Mouse (Mus musculus): ENCODE measurements around the gene Akap8l. TPM values are rescaled to one million over a fixed set of nuclear protein-coding genes. Genes with fewer than 3 reads are reported as not detected.

Gene Akap8l
- polyA plus RNA-seq, 1 experiment from 2014 or later = 49.7 TPM

GRCm38 (mm10) chr17:32376475-32376874 lies 26.1 kb upstream of the Akap8l start:
- Histone ChIP-seq H3K4me3 (no peak overlapping the region), H3K4me1 (peaks cover 19% of the 10 kb centered on the region), H3K27me3 (replicated peaks) (no peaks in the 10 kb centered on the region), H3K27ac (peak overlapping the region; percentile 27), H3K9ac (no peak overlapping the region), H3K36me3 (peaks cover 21% of the 10 kb centered on the region), H3K4me2 (no peak overlapping the region), H3K9me3 (replicated peaks) (no peaks in the 10 kb centered on the region)
- 0 out of 2 replicates have a peak, but pooled peaks have one; percentile 32 for ATAC-seq
- WGBS (ENCODE audit: insufficient replicate concordance) = 85% methylated on average over 15 of the region's 15 CpGs

GRCm38 (mm10) chr17:32368991-32369578 lies 18.7 kb upstream of the Akap8l start:
- H3K36me3 ChIP-seq = peaks cover 3% of the 10 kb centered on the region; the same call in 1 of the 2 replicates
- H3K27me3 ChIP-seq (replicated peaks) = no peaks in the 10 kb centered on the region
- peak overlapping the region; percentile 76 for H3K27ac ChIP-seq
- WGBS (ENCODE audit: insufficient replicate concordance) = 12% methylated on average over 14 of the region's 17 CpGs
- H3K4me2 ChIP-seq = peak overlapping the region; percentile 66
- peak overlapping the region; percentile 56 for H3K9ac ChIP-seq
- H3K9me3 ChIP-seq (replicated peaks) = no peaks in the 10 kb centered on the region
- ATAC-seq = peak; percentile 64
- H3K4me3 ChIP-seq = peak overlapping the region; percentile 55
- H3K4me1 ChIP-seq = peaks cover 42% of the 10 kb centered on the region

GRCm38 (mm10) chr17:32367706-32368105 lies 17.3 kb upstream of the Akap8l start:
- 0 out of 2 replicates have a peak overlapping the region, but pooled peaks have one; percentile 22 for H3K9ac ChIP-seq
- ATAC-seq = no peak
- H3K27ac ChIP-seq = no peak overlapping the region
- no peaks in the 10 kb centered on the region for H3K27me3 ChIP-seq (replicated peaks)
- no peaks in the 10 kb centered on the region for H3K9me3 ChIP-seq (replicated peaks)
- 81% methylated on average over 11 of the region's 11 CpGs for WGBS (ENCODE audit: insufficient replicate concordance)
- H3K4me2 ChIP-seq = peak overlapping the region; percentile 66; the same call in 1 of the 2 replicates
- peaks cover 6% of the 10 kb centered on the region for H3K36me3 ChIP-seq
- H3K4me3 ChIP-seq = no peak overlapping the region
- peaks cover 54% of the 10 kb centered on the region for H3K4me1 ChIP-seq

GRCm38 (mm10) chr17:32365296-32365695 lies 14.9 kb upstream of the Akap8l start:
- Histone ChIP-seq H3K27me3 (replicated peaks) (no peaks in the 10 kb centered on the region), H3K27ac (peak overlapping the region; percentile 76), H3K9me3 (replicated peaks) (no peaks in the 10 kb centered on the region), H3K9ac (0 out of 2 replicates have a peak overlapping the region, but pooled peaks have one; percentile 94), H3K36me3 (peaks cover 30% of the 10 kb centered on the region), H3K4me1 (peaks cover 57% of the 10 kb centered on the region), H3K4me2 (peak overlapping the region; percentile 90), H3K4me3 (peak overlapping the region; percentile 97)
- 22% methylated on average over 1 of the region's 1 CpGs for WGBS (ENCODE audit: insufficient replicate concordance)
- peak; percentile 77 for ATAC-seq

GRCm38 (mm10) chr17:32364850-32365249 lies 14.4 kb upstream of the Akap8l start:
- peak overlapping the region; percentile 94 for H3K9ac ChIP-seq

GRCm38 (mm10) chr17:32364331-32364730 lies 13.9 kb upstream of the Akap8l start:
- peak; percentile 88 for ATAC-seq
- Histone ChIP-seq H3K9ac (peak overlapping the region; percentile 94), H3K4me1 (peaks cover 57% of the 10 kb centered on the region), H3K4me2 (peak overlapping the region; percentile 90), H3K4me3 (peak overlapping the region; percentile 97), H3K9me3 (replicated peaks) (no peaks in the 10 kb centered on the region), H3K36me3 (peaks cover 40% of the 10 kb centered on the region), H3K27ac (peak overlapping the region; percentile 76), H3K27me3 (replicated peaks) (no peaks in the 10 kb centered on the region)
- WGBS (ENCODE audit: insufficient replicate concordance) = 1% methylated on average over 34 of the region's 47 CpGs

More at GRCm38 (mm10) chr17:32364850-32365249, 14.4 kb upstream of the Akap8l start:
- Histone ChIP-seq H3K4me2 (peak overlapping the region; percentile 90), H3K27me3 (replicated peaks) (no peaks in the 10 kb centered on the region), H3K4me1 (peaks cover 57% of the 10 kb centered on the region), H3K27ac (peak overlapping the region; percentile 76), H3K9me3 (replicated peaks) (no peaks in the 10 kb centered on the region), H3K4me3 (peak overlapping the region; percentile 97), H3K36me3 (peaks cover 35% of the 10 kb centered on the region)
- no peak for ATAC-seq
- 33% methylated on average over 5 of the region's 5 CpGs for WGBS (ENCODE audit: insufficient replicate concordance)

GRCm38 (mm10) chr17:32363821-32364301 lies 13.5 kb upstream of the Akap8l start:
- peak; percentile 36 for ATAC-seq
- Histone ChIP-seq H3K4me1 (peaks cover 54% of the 10 kb centered on the region), H3K9me3 (replicated peaks) (no peaks in the 10 kb centered on the region)

GRCm38 (mm10) chr17:32362686-32363085 lies 12.3 kb upstream of the Akap8l start:
- Histone ChIP-seq H3K9ac (peak overlapping the region; percentile 94), H3K36me3 (peaks cover 56% of the 10 kb centered on the region)

More at GRCm38 (mm10) chr17:32363821-32364301, 13.5 kb upstream of the Akap8l start:
- WGBS (ENCODE audit: insufficient replicate concordance) = 0% methylated on average over 23 of the region's 50 CpGs
- Histone ChIP-seq H3K9ac (peak overlapping the region; percentile 94), H3K4me2 (peak overlapping the region; percentile 90), H3K4me3 (peak overlapping the region; percentile 97), H3K36me3 (peaks cover 45% of the 10 kb centered on the region), H3K27ac (peak overlapping the region; percentile 76), H3K27me3 (replicated peaks) (no peaks in the 10 kb centered on the region)

GRCm38 (mm10) chr17:32359928-32360327 lies 9.5 kb upstream of the Akap8l start:
- Histone ChIP-seq H3K4me3 (no peak overlapping the region), H3K4me2 (no peak overlapping the region), H3K9me3 (replicated peaks) (no peaks in the 10 kb centered on the region), H3K36me3 (peaks cover 81% of the 10 kb centered on the region), H3K9ac (no peak overlapping the region), H3K4me1 (peaks cover 20% of the 10 kb centered on the region), H3K27ac (no peak overlapping the region; the same call in 1 of the 2 replicates), H3K27me3 (replicated peaks) (no peaks in the 10 kb centered on the region)
- ATAC-seq = no peak
- WGBS (ENCODE audit: insufficient replicate concordance) = 90% methylated on average over 18 of the region's 18 CpGs

More at GRCm38 (mm10) chr17:32362686-32363085, 12.3 kb upstream of the Akap8l start:
- Histone ChIP-seq H3K27me3 (replicated peaks) (no peaks in the 10 kb centered on the region), H3K27ac (0 out of 2 replicates have a peak overlapping the region, but pooled peaks have one; percentile 76), H3K4me2 (peak overlapping the region; percentile 90), H3K4me1 (peaks cover 42% of the 10 kb centered on the region), H3K4me3 (peak overlapping the region; percentile 97), H3K9me3 (replicated peaks) (no peaks in the 10 kb centered on the region)
- 72% methylated on average over 4 of the region's 4 CpGs for WGBS (ENCODE audit: insufficient replicate concordance)
- ATAC-seq = no peak

- no peak for ATAC-seq
- no peak overlapping the region for H3K4me3 ChIP-seq
- H3K9ac ChIP-seq = no peak overlapping the region
- no peaks in the 10 kb centered on the region for H3K27me3 ChIP-seq (replicated peaks)
- peaks cover 91% of the 10 kb centered on the region for H3K36me3 ChIP-seq
- no peaks in the 10 kb centered on the region for H3K9me3 ChIP-seq (replicated peaks)
- H3K4me1 ChIP-seq = peaks cover 15% of the 10 kb centered on the region
- H3K27ac ChIP-seq = no peak overlapping the region
- no peak overlapping the region for H3K4me2 ChIP-seq
- 77% methylated on average over 6 of the region's 6 CpGs for WGBS (ENCODE audit: insufficient replicate concordance)
Observed at GRCm38 (mm10) chr17:32358943-32359340, 8.5 kb upstream of the Akap8l start.

- Histone ChIP-seq H3K4me2 (no peak overlapping the region), H3K36me3 (peaks cover 97% of the 10 kb centered on the region), H3K27me3 (replicated peaks) (no peaks in the 10 kb centered on the region), H3K4me3 (no peak overlapping the region), H3K27ac (no peak overlapping the region), H3K4me1 (peaks cover 10% of the 10 kb centered on the region), H3K9ac (no peak overlapping the region), H3K9me3 (replicated peaks) (no peaks in the 10 kb centered on the region)
- WGBS (ENCODE audit: insufficient replicate concordance) = 88% methylated on average over 7 of the region's 7 CpGs
- ATAC-seq = no peak
Observed at GRCm38 (mm10) chr17:32358192-32358942, 8.0 kb upstream of the Akap8l start.
